In genomic region chr3:68470622-68471021, GRCm38 (mm10) we compare ENCODE assay signal across 23 mouse cellular contexts.
DNase-seq lines count a peak whose midpoint lies in the region; ATAC-seq and TF ChIP-seq lines count a peak whose summit lies in the region.
"Had no signal": no experiment of that assay in that cellular context is flagged by ENCODE, and none has a peak within 500 bp of the region (broad histone marks: within the 10 kb centered on the region; RNA-seq: fewer than 3 reads in every experiment).

No protein-coding gene starts in this region.

- ATAC-seq in heart, embryonic 14.5 days (ENCODE audit: insufficient number of reproducible peaks, insufficient read depth, low FRiP score, low read depth): no peak
- no peak for ATAC-seq in kidney, postnatal 0 days (replicated peaks; ENCODE audit: low FRiP score, low read depth)
- peak; percentile 52; the same call in 1 of the 2 replicates for ATAC-seq in limb, embryonic 13.5 days (ENCODE audit: low FRiP score, low read depth)
- ATAC-seq in stomach, embryonic 16.5 days (ENCODE audit: insufficient read depth, low FRiP score): no peak
- ATAC-seq: hindbrain, postnatal 0 days; liver, embryonic 12.5 days; midbrain, embryonic 16.5 days had no signal

- no peak overlapping the region for H3K4me3 ChIP-seq in heart, embryonic 14.5 days (ENCODE audit: control insufficient read depth in 1 of 2, insufficient read depth in 1 of 2, low read depth in 1 of 2, low read length in 2 of 2)
- H3K4me3 ChIP-seq in kidney, postnatal 0 days (replicated peaks; ENCODE audit: low read depth, low read length): no peak overlapping the region
- no peak overlapping the region for H3K4me3 ChIP-seq in limb, embryonic 13.5 days
- no peak overlapping the region for H3K4me3 ChIP-seq in stomach, embryonic 16.5 days (replicated peaks; ENCODE audit: low read length)
- H3K4me3 ChIP-seq: gastrocnemius, adult 2 months; liver, embryonic 12.5 days; midbrain, embryonic 10.5 days; myocyte; neural tube, embryonic 13.5 days; stomach, embryonic 15.5 days had no signal

- no peak for TF ChIP-seq CTCF in kidney, postnatal 0 days (IDR thresholded peaks at IDR 0.05; ENCODE audit: low read depth)

- no peaks in the 10 kb centered on the region for H3K36me3 ChIP-seq in heart, embryonic 14.5 days (ENCODE audit: control insufficient read depth, insufficient read depth, low read length)
- H3K36me3 ChIP-seq in kidney, postnatal 0 days (ENCODE audit: insufficient read depth, low read length): no peaks in the 10 kb centered on the region
- no peaks in the 10 kb centered on the region for H3K36me3 ChIP-seq in limb, embryonic 13.5 days
- no peaks in the 10 kb centered on the region for H3K36me3 ChIP-seq in stomach, embryonic 16.5 days (ENCODE audit: control insufficient read depth, insufficient read depth, low read length)
- H3K36me3 ChIP-seq: liver, embryonic 12.5 days; midbrain, embryonic 10.5 days; neural tube, embryonic 13.5 days; stomach, embryonic 15.5 days had no signal

- H3K27ac ChIP-seq in heart, embryonic 14.5 days (replicated peaks in 1 of 2; ENCODE audit: control insufficient read depth in 1 of 2, insufficient read depth in 1 of 2, low read depth in 2 of 2, low read length in 2 of 2): no peak overlapping the region
- peak overlapping the region; percentile 47 for H3K27ac ChIP-seq in kidney, postnatal 0 days
- H3K27ac ChIP-seq in limb, embryonic 13.5 days: no peak overlapping the region
- H3K27ac ChIP-seq in stomach, embryonic 16.5 days (ENCODE audit: low read length): peak overlapping the region; percentile 12
- H3K27ac ChIP-seq: gastrocnemius, adult 2 months; hindbrain, postnatal 0 days; liver, embryonic 12.5 days; midbrain, embryonic 10.5 days; neural tube, embryonic 13.5 days had no signal

- no peak overlapping the region for H3K9ac ChIP-seq in heart, embryonic 14.5 days (ENCODE audit: low read length)
- no peak overlapping the region for H3K9ac ChIP-seq in kidney, postnatal 0 days (ENCODE audit: low read depth, low read length)
- H3K9ac ChIP-seq in limb, embryonic 13.5 days: no peak overlapping the region
- H3K9ac ChIP-seq in stomach, embryonic 16.5 days (ENCODE audit: low read length): no peak overlapping the region
- H3K9ac ChIP-seq: liver, embryonic 12.5 days; neural tube, embryonic 13.5 days; stomach, embryonic 15.5 days had no signal

- H3K27me3 ChIP-seq in heart, embryonic 14.5 days (ENCODE audit: control insufficient read depth, insufficient read depth, low read length): no peaks in the 10 kb centered on the region
- no peaks in the 10 kb centered on the region for H3K27me3 ChIP-seq in kidney, postnatal 0 days (ENCODE audit: insufficient read depth, low read length)
- H3K27me3 ChIP-seq in limb, embryonic 13.5 days: peaks cover 2% of the 10 kb centered on the region; the same call in 1 of the 2 replicates
- H3K27me3 ChIP-seq in stomach, embryonic 16.5 days (ENCODE audit: control insufficient read depth, insufficient read depth, low read length): no peaks in the 10 kb centered on the region
- H3K27me3 ChIP-seq: stomach, embryonic 15.5 days had no signal

- DNase-seq in heart, adult 11 months: no peak
- peak; percentile 3 for DNase-seq in kidney, postnatal 0 days (ENCODE audit: low spot score)
- DNase-seq in kidney, postnatal 36 days: no peak
- DNase-seq in liver: no peak
- DNase-seq: adrenal gland, adult 2 months; cerebellum, adult 11 months; cerebellum, adult 9-11 months; gastrocnemius, adult 2 months; left cerebral cortex, postnatal 4 days; lung, adult 18-20 months; retina, postnatal 1 day; thymus, adult 2 months; thymus, postnatal 4 days had no signal

- 59% methylated on average over 5 of the region's 5 CpGs for WGBS in heart, embryonic 14.5 days
- 60% methylated on average over 5 of the region's 5 CpGs for WGBS in kidney, postnatal 0 days
- 29% methylated on average over 5 of the region's 5 CpGs for WGBS in limb, embryonic 13.5 days
- WGBS in stomach, embryonic 16.5 days: 32% methylated on average over 5 of the region's 5 CpGs

- H3K4me1 ChIP-seq in heart, embryonic 14.5 days (ENCODE audit: control insufficient read depth in 2 of 2, insufficient read depth in 2 of 2, low read length in 2 of 2): peaks cover 9 to 35% of the 10 kb centered on the region in 2 experiments
- H3K4me1 ChIP-seq in kidney, postnatal 0 days (replicated peaks; ENCODE audit: insufficient read depth, low read length): peaks cover 23% of the 10 kb centered on the region
- H3K4me1 ChIP-seq in limb, embryonic 13.5 days: peaks cover 45% of the 10 kb centered on the region
- peaks cover 14% of the 10 kb centered on the region for H3K4me1 ChIP-seq in stomach, embryonic 16.5 days (ENCODE audit: control insufficient read depth, insufficient read depth, low read length)
- H3K4me1 ChIP-seq: liver, embryonic 12.5 days had no signal

- peak overlapping the region; percentile 72 for H3K4me2 ChIP-seq in heart, embryonic 14.5 days (ENCODE audit: low read length)
- H3K4me2 ChIP-seq in kidney, postnatal 0 days (ENCODE audit: low read length): no peak overlapping the region
- no peak overlapping the region for H3K4me2 ChIP-seq in limb, embryonic 13.5 days (replicated peaks)
- H3K4me2 ChIP-seq in stomach, embryonic 16.5 days (ENCODE audit: low read depth, low read length): no peak overlapping the region
- H3K4me2 ChIP-seq: liver, embryonic 12.5 days; neural tube, embryonic 13.5 days; stomach, embryonic 15.5 days had no signal

- H3K9me3 ChIP-seq in heart, embryonic 14.5 days (ENCODE audit: control insufficient read depth, low read length): no peaks in the 10 kb centered on the region
- H3K9me3 ChIP-seq in kidney, postnatal 0 days (replicated peaks; ENCODE audit: low read length): no peaks in the 10 kb centered on the region
- H3K9me3 ChIP-seq in limb, embryonic 13.5 days: no peaks in the 10 kb centered on the region
- no peaks in the 10 kb centered on the region for H3K9me3 ChIP-seq in stomach, embryonic 16.5 days (replicated peaks; ENCODE audit: control insufficient read depth, low read length)
- H3K9me3 ChIP-seq: liver, embryonic 12.5 days; midbrain, embryonic 10.5 days; neural tube, embryonic 13.5 days; stomach, embryonic 15.5 days had no signal

Comparison
In these comparisons a context has a peak if more than half of its experiments do, and no peak if none do; other contexts are left out.
1. H3K27ac ChIP-seq: peak in kidney, postnatal 0 days (single experiment) and stomach, embryonic 16.5 days (single experiment); none in heart, embryonic 14.5 days (0 of 2) and limb, embryonic 13.5 days (single experiment).